Mouse (Mus musculus) hematopoietic multipotent progenitor cell, adult 10-12 weeks (in vitro differentiated cells): ENCODE measurements around the gene 4930548H24Rik. TPM values are rescaled to one million over a fixed set of nuclear protein-coding genes. Genes with fewer than 3 reads are reported as not detected.

ENCODE experiments used
- polyA plus RNA-seq: library from polyadenylated mRNA; stranded (reverse); fragments of >175 nt; gene quantifications from 2 replicates; pipeline ENCODE4 v1.2.3, GENCODE M21; 2012; ENCODE audit warnings: low replicate concordance

The 4930548H24Rik gene
- polyA plus RNA-seq: not detected in 2 replicates

DNA sequence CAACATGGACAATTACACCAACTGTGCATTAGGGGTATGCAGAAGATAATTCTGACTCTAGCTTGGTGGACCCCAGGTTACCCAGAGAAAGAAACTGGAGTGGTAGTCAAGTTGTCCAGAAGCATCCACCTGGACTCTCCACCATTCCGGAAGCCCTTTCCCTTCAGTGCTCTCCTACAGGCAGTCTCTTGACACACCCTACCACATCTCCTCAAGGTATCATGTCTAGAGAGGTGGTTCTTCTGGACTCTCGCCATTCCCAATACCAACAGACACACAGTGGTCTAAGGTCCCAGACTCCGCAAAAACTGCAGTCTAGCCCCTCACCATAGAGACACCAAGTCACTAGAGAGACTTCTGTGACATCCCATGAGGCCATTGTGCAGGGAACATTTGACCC is at the start of gene 4930548H24Rik:
Gene 4930548H24Rik, plus strand, starts transcription at position 301 of the 400 bp plus-strand sequence.

DNA sequence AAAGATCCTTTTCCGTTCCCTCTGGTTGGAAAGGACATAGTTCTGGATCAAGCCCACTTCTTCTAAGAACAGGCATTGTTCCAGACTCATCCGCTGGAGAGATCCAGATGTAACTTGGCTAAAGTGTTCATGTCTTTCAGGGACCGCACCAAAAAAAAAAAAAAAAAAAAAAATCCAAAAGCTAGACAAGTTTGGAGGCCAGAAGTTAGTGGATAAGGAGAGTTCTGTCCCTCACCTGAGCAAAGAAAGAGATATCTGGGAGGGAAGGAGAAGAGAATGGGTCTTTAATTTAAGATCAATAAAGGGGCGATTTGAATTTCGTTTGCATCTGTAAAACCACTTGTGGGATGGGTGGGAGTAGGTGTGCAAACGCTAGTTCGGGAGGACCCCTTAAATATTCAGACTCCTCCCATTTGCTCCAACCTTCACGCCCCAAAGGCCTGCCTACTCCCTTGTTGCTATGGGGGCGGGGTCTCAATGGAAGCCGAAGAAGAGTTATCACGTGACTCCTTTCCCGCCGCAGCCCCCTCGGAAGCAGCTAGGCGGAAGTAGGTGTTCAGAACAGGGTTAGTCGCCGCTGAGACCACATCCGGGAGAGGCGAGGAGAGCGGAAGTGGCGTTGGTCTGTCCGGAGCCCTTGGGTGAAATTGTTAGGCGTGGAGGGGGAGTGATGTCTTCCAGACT is 33.5 kb upstream of the 4930548H24Rik start, which contains the start of gene Zfp512:
Gene Zfp512, plus strand, starts transcription at position 554 of the 684 bp plus-strand sequence.

DNA sequence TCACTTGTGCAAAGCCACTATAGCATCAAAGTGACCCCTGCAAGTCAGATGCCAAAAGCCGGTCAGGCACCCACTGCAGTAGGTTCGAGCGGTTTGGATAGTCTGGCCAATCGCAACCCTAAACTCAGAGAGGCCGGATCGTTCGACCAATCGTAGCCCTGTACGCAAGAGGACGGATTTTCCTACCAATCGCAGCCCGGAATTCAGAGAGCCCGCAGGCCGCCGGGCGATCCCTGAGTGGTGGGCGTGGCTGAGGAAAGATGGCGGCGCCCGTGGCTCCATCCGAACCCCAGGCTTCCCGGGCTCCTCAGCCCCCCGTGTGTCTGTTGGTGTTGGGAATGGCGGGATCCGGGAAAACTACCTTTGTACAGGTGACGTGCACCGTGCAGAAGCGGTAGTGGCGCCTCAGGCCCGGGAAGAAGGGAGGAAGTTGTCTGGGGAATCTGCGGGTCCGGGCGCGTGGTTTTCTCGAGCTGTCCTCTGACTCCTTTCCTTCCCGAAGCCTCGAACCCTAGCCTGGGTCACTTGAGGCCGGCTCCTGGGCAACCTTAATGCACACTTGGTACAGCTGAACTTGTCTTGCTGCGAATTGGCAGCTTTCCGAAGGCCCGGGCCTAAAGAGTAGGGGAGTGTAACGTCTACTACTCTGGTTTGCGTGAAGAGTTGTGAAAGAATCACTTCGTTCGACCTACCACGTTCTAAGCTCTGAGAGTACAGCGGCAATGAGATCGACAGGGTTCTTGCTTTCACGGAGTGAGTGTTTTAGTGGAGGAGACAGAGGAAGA is 9.2 kb downstream of the 4930548H24Rik start, which contains the start of gene Gpn1:
Gene Gpn1, plus strand, starts transcription at position 229 of the 785 bp plus-strand sequence.

DNA sequence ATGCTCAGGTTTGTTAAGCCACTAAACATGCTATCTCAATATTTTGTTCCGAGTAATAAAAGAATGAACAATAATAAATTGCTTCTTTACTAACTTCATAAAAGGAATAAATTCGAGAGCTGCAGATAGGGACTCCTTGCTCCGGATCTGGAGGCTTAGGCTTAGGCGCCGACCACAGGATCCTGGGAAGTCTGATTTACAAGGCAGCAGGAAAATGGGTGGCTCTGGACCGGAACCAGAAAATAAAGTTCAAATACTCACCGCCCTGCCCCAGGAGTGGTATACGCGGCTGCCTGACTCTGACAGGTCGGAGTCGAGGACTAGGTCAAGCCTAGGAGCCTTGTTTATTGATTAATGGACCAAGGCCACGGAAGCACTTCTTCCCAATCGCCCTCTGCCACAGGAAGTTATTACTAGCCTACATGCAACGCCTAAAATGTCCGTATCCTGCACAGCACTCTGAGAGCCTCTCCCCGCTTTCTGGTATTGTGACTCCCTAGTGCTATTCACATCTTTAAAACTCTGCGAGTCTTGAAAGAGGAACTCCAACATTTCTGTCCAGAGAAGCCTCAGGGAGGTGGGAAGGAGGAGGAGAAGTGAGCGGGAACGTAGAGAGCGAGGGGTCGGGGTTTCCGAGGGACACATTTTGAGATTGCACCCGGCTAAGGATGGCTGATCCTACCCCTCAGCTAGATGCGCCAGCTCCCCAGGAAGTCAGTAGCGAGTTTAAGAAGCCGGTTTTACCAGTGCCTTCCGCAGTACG is 41.0 kb downstream of the 4930548H24Rik start, which contains the start of gene Slc4a1ap:
Gene Slc4a1ap, plus strand, starts transcription at position 642 of the 763 bp plus-strand sequence.

DNA sequence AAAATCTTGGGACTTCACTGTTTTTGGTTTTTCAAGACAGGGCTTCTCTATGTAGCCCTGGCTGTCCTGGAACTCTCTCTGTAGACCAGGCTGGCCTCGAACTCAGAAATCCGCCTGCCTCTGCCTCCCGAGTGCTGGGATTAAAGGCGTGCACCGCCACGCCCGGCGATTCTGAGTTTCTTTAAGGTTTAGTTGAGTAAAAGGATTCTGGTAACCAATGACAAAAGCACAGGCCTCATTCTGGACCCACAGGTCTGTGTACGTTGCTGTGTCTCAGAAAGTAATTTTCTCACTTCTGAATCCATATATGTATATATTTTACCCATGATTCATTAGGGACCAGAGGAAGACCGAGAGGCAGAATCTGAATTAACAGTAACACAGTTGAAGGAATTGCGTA is 42.2 kb downstream of the 4930548H24Rik start, which contains the start of gene Supt7l:
Gene Supt7l, minus strand, starts transcription at position 101 of the 400 bp plus-strand sequence.

Other genes with a start within 250 kb of the 4930548H24Rik start
- 45.1 and 66.7 TPM in 2 replicates for gene Nrbp1, start 244.9 kb upstream of the 4930548H24Rik start, polyA plus RNA-seq
- 0.39 and 0.83 TPM in 2 replicates for gene Gm9970, start 244.5 kb upstream of the 4930548H24Rik start, polyA plus RNA-seq
- gene Krtcap3, start 234.0 kb upstream of the 4930548H24Rik start, polyA plus RNA-seq: 12.7 and 31.3 TPM in 2 replicates
- gene Ift172, start 194.6 kb upstream of the 4930548H24Rik start, polyA plus RNA-seq: 25.9 and 29.5 TPM in 2 replicates
- gene Fndc4, start 189.7 kb upstream of the 4930548H24Rik start, polyA plus RNA-seq: 0.55 and 1.1 TPM in 2 replicates
- gene Gckr, start 188.3 kb upstream of the 4930548H24Rik start, polyA plus RNA-seq: not detected in 2 replicates
- 12.4 and 15.6 TPM in 2 replicates for gene Zfp512, start 33.3 kb upstream of the 4930548H24Rik start, polyA plus RNA-seq
- gene Gpn1, start 9.0 kb downstream of the 4930548H24Rik start, polyA plus RNA-seq: 23.3 and 24.1 TPM in 2 replicates
- gene Slc4a1ap, start 41.3 kb downstream of the 4930548H24Rik start, polyA plus RNA-seq: 29.5 and 33.4 TPM in 2 replicates
- 3.1 and 9.9 TPM in 2 replicates for gene Supt7l, start 42.1 kb downstream of the 4930548H24Rik start, polyA plus RNA-seq
- 6.9 and 7.4 TPM in 2 replicates for gene Mrpl33, start 111.2 kb downstream of the 4930548H24Rik start, polyA plus RNA-seq
- gene Rbks, start 211.9 kb downstream of the 4930548H24Rik start, polyA plus RNA-seq: 4.5 and 5.0 TPM in 2 replicates
- 7.1 and 40.0 TPM in 2 replicates for gene Babam2, start 211.9 kb downstream of the 4930548H24Rik start, polyA plus RNA-seq